Mouse (Mus musculus) hindbrain, postnatal 0 days (tissue): ENCODE measurements around the gene 6820408C15Rik. TPM values are rescaled to one million over a fixed set of nuclear protein-coding genes. Genes with fewer than 3 reads are reported as not detected.

Experiments used
- ATAC-seq: fragments of 200-750 bp; cut with Nextera tagmentation; 2 replicates; pipeline ENCODE4 v1.8.0; 2017; ENCODE audit warnings: mild to moderate bottlenecking, moderate TSS enrichment, moderate library complexity
- DNase-seq: peaks from one replicate; pipeline ENCODE4 v3.0.0-alpha.2; 2015; ENCODE audit warnings: low spot score
- H3K27ac ChIP-seq: fragments of 300-500 bp; sonication (generic); 2 replicates; pipeline ENCODE4 v1.5.1; 2014; ENCODE audit warnings: mild to moderate bottlenecking
- H3K27me3 ChIP-seq: fragments of 300-500 bp; sonication (generic); 2 replicates; pipeline ENCODE4 v1.6.1; 2014; ENCODE audit warnings: low read length, mixed read lengths; ENCODE audit not compliant: insufficient read depth
- H3K36me3 ChIP-seq: fragments of 300-500 bp; sonication (generic); 2 replicates; pipeline ENCODE4 v1.6.1; 2014; ENCODE audit warnings: low read length, mixed read lengths; ENCODE audit not compliant: insufficient read depth
- H3K4me1 ChIP-seq: fragments of 300-500 bp; sonication (generic); 2 replicates; pipeline ENCODE4 v1.6.1; 2014; ENCODE audit warnings: antibody characterized with exemption, low read length, mixed read lengths; ENCODE audit not compliant: insufficient read depth
- H3K4me2 ChIP-seq: fragments of 300-500 bp; sonication (generic); 2 replicates; pipeline ENCODE4 v1.6.1; 2014; ENCODE audit warnings: low read depth, mild to moderate bottlenecking, low read length, moderate library complexity, mixed read lengths
- H3K4me3 ChIP-seq: fragments of 300-500 bp; sonication (generic); 2 replicates; pipeline ENCODE4 v1.5.1; 2014; ENCODE audit warnings: low read length
- H3K9ac ChIP-seq: fragments of 300-500 bp; sonication (generic); replicated peaks from 2 replicates; pipeline ENCODE4 v1.6.1; 2014; ENCODE audit warnings: mild to moderate bottlenecking, low read length, moderate library complexity, mixed read lengths
- H3K9me3 ChIP-seq: fragments of 300-500 bp; sonication (generic); 2 replicates; pipeline ENCODE4 v1.6.1; 2016; ENCODE audit warnings: low read length, mixed read lengths
- CTCF ChIP-seq: IDR thresholded peaks from 2 replicates; pipeline ENCODE4 v1.5.1; 2016; ENCODE audit warnings: antibody characterized with exemption, control low read depth, low read depth
- WGBS: fragments of 180-500 bp; shearing (Covaris S2); extraction: QIAGEN DNeasy Blood & Tissue Kit; methylation state at CpG from one replicate; pipeline ENCODE4 v1.1.7; 2014; 5-methylcytosine and 5-hydroxymethylcytosine counted together
- polyA plus RNA-seq: library from polyadenylated mRNA; unstranded; fragments of >200 nt; fragmentation: Nextera tagmentation; extraction: Ambion mirVana; gene quantifications from 2 replicates; pipeline ENCODE4 v1.2.1, GENCODE M21; 2015
- total RNA-seq: library from RNA; depleted of rRNA; stranded (reverse); fragments of >200 nt; gene quantifications from 2 replicates; pipeline ENCODE4 v1.2.3, GENCODE M21; 2014

6820408C15Rik gene
- total and polyA plus RNA-seq, 2 experiments from 2014 or later: 3.9 to 4.0 TPM

GRCm38 (mm10) chr2:152464570-152465150 lies 49.3 kb downstream of the 6820408C15Rik start, which contains the start of gene Defb23:
TSS of gene Defb23 (minus strand) at chr2:152464620.
- H3K27me3 ChIP-seq: no peaks in the 10 kb centered on the region
- no peaks in the 10 kb centered on the region for H3K4me1 ChIP-seq
- H3K27ac ChIP-seq: no peak within 1 kb of the TSS
- no peaks in the 10 kb centered on the region for H3K36me3 ChIP-seq
- no peak within 1 kb of the TSS for H3K9ac ChIP-seq
- H3K9me3 ChIP-seq: no peaks in the 10 kb centered on the region
- DNase-seq (no peak), ATAC-seq (no peak)
- H3K4me3 ChIP-seq: no peak within 1 kb of the TSS
- no peak within 1 kb of the TSS for H3K4me2 ChIP-seq
- 0 out of 2 replicates have a peak, but pooled peaks have one; percentile 4 for TF ChIP-seq CTCF
- WGBS: 90% methylated on average over 3 of the region's 3 CpGs

- no peak overlapping the region for H3K27ac ChIP-seq
- H3K27me3 ChIP-seq: no peaks in the 10 kb centered on the region
- DNase-seq: peak; percentile 69
- H3K4me1 ChIP-seq: no peaks in the 10 kb centered on the region
- H3K9me3 ChIP-seq: no peaks in the 10 kb centered on the region
- no peaks in the 10 kb centered on the region for H3K36me3 ChIP-seq
- TF ChIP-seq CTCF: peak; percentile 81
- ATAC-seq: no peak
- no peak overlapping the region for H3K4me2 ChIP-seq
- WGBS: 32% methylated on average over 7 of the region's 7 CpGs
- H3K4me3 ChIP-seq: no peak overlapping the region
- no peak overlapping the region for H3K9ac ChIP-seq
Observed at GRCm38 (mm10) chr2:152470973-152471372, 55.6 kb downstream of the 6820408C15Rik start.

GRCm38 (mm10) chr2:152472434-152472833 lies 57.0 kb downstream of the 6820408C15Rik start:
- WGBS: 28% methylated on average over 3 of the region's 3 CpGs
- H3K4me2 ChIP-seq: no peak overlapping the region
- H3K9ac ChIP-seq: no peak overlapping the region
- no peaks in the 10 kb centered on the region for H3K36me3 ChIP-seq
- H3K27ac ChIP-seq: no peak overlapping the region
- no peaks in the 10 kb centered on the region for H3K27me3 ChIP-seq
- no peaks in the 10 kb centered on the region for H3K4me1 ChIP-seq
- DNase-seq (peak; percentile 17), ATAC-seq (no peak)
- TF ChIP-seq CTCF: peak; percentile 53
- no peaks in the 10 kb centered on the region for H3K9me3 ChIP-seq
- no peak overlapping the region for H3K4me3 ChIP-seq

- H3K4me2 ChIP-seq: no peak within 1 kb of the TSS
- no peak for TF ChIP-seq CTCF
- 61% methylated on average over 2 of the region's 2 CpGs for WGBS
Observed at GRCm38 (mm10) chr2:152476763-152477162, 61.4 kb downstream of the 6820408C15Rik start, which contains the start of gene Defb20. TSS of gene Defb20 (plus strand) at chr2:152477063.

GRCm38 (mm10) chr2:152480881-152481280 lies 65.5 kb downstream of the 6820408C15Rik start:
- DNase-seq: no peak
- TF ChIP-seq CTCF: no peak

More at GRCm38 (mm10) chr2:152476763-152477162, 61.4 kb downstream of the 6820408C15Rik start, which contains the start of gene Defb20:
- H3K4me3 ChIP-seq: no peak within 1 kb of the TSS
- no peak within 1 kb of the TSS for H3K27ac ChIP-seq
- no peak for ATAC-seq
- H3K36me3 ChIP-seq: no peaks in the 10 kb centered on the region
- DNase-seq: no peak
- H3K4me1 ChIP-seq: no peaks in the 10 kb centered on the region
- no peaks in the 10 kb centered on the region for H3K27me3 ChIP-seq
- no peaks in the 10 kb centered on the region for H3K9me3 ChIP-seq
- no peak within 1 kb of the TSS for H3K9ac ChIP-seq

GRCm38 (mm10) chr2:152481726-152482125 lies 66.3 kb downstream of the 6820408C15Rik start:
- no peaks in the 10 kb centered on the region for H3K27me3 ChIP-seq
- no peaks in the 10 kb centered on the region for H3K9me3 ChIP-seq
- no peak overlapping the region for H3K27ac ChIP-seq
- DNase-seq: no peak
- TF ChIP-seq CTCF: no peak
- no peak overlapping the region for H3K4me3 ChIP-seq
- H3K36me3 ChIP-seq: no peaks in the 10 kb centered on the region
- H3K4me2 ChIP-seq: no peak overlapping the region
- H3K4me1 ChIP-seq: no peaks in the 10 kb centered on the region
- no peak for ATAC-seq
- 91% methylated on average over 7 of the region's 7 CpGs for WGBS
- no peak overlapping the region for H3K9ac ChIP-seq

More at GRCm38 (mm10) chr2:152480881-152481280, 65.5 kb downstream of the 6820408C15Rik start:
- H3K4me2 ChIP-seq: no peak overlapping the region
- 89% methylated on average over 3 of the region's 3 CpGs for WGBS
- H3K27me3 ChIP-seq: no peaks in the 10 kb centered on the region
- H3K27ac ChIP-seq: no peak overlapping the region
- no peak overlapping the region for H3K9ac ChIP-seq
- no peak overlapping the region for H3K4me3 ChIP-seq
- H3K9me3 ChIP-seq: no peaks in the 10 kb centered on the region
- ATAC-seq: no peak
- no peaks in the 10 kb centered on the region for H3K4me1 ChIP-seq
- no peaks in the 10 kb centered on the region for H3K36me3 ChIP-seq

- H3K9me3 ChIP-seq: no peaks in the 10 kb centered on the region
- H3K9ac ChIP-seq: no peak overlapping the region
- no peak overlapping the region for H3K4me2 ChIP-seq
- DNase-seq: no peak
- H3K4me3 ChIP-seq: no peak overlapping the region
- H3K36me3 ChIP-seq: no peaks in the 10 kb centered on the region
- H3K4me1 ChIP-seq: no peaks in the 10 kb centered on the region
- no peak overlapping the region for H3K27ac ChIP-seq
- ATAC-seq: no peak
- TF ChIP-seq CTCF: peak; percentile 50
- WGBS: 78% methylated on average over 2 of the region's 2 CpGs
- H3K27me3 ChIP-seq: no peaks in the 10 kb centered on the region
Observed at GRCm38 (mm10) chr2:152487024-152487423, 71.6 kb downstream of the 6820408C15Rik start.
